Mouse (Mus musculus): Measurements from ENCODE around the gene Megf9.

Megf9 gene

DNA sequence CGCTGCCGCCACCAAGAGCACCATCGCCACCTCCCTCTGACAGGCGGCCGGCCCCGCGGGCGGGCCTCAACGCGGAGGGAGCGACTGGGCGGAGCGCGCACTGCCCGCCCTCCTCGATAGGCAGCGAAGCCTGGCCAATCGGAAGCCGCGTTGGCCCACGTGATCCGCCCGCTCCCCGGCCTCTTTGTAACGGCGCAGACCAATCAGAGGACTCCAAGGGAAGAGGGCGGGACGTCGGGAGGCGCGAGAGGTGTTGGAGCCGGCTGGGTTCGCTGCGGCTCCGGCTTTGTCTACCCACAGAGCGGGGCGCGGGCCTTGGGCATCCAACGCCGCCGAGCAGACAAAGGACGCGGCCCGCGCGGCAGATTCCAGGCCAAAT is at the start of gene Megf9:
Gene Megf9, minus strand, starts transcription at position 105 of the 379 bp plus-strand sequence.
- peak; percentile 99 for DNase-seq

GRCm38 (mm10) chr4:70579654-70580053 is 44.9 kb upstream of the Megf9 start:
- DNase-seq = peak; percentile 39

- DNase-seq = no peak
These were observed 43.5 kb upstream of the Megf9 start for GRCm38 (mm10) chr4:70578301-70578700.

DNA sequence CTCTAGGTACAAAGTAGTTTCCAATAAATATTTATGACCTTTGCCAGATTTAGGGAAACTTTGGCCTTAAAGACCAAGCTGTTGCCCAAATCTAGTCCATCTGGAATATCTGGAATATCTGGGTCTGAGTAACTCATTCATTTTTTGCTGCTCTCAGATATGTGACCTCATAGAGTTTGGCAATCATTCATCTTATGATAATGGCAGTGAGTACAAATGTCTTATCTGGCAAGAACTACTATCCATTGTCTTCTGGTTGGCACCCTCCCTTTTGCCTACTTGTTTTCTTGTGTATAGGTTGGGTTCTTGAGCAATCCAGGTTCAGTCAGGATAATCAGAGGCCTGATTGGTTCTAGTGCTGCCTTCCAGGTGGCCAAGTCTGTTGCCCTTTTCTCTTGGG is 41.3 kb upstream of the Megf9 start:
- DNase-seq = no peak

DNA sequence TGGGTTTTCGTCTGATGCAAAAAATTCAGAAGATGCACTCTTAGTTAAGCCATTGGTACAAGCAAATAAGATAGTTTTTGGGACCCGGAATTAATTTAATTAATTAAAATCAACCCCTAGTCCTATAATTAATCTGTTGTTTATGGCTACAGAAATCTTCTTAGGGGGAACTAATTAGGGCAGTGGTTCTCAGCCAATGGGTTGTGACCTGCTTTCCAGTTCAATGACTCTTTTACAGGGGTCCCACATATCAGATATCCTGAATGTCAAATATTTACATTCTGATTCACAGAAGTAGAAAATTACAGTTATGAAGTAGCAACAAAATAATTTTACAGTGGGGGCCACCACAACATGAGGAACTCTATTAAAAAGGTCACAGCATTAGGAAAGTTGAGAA is 39.1 kb upstream of the Megf9 start:
- no peak for DNase-seq

DNA sequence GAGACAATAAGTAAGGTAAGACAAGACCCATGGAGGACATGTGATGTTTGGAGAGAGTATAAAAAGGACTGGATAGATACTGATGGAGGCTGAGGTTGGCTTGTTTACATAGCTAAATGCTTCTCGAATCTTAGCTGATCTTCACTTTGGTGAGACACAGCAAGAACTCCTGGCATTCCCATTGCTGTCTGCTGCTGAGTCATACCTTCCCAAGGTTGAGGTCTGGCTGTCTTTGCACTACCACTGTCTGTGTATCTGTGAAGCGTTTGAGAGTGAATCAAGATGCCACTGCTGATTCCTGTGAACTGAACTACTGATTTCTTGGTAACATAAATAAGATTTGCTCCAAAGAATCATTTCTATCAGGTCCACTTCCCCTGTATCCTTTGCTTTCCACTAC is 19.1 kb upstream of the Megf9 start:
- DNase-seq = no peak

GRCm38 (mm10) chr4:70553230-70553797 is 18.5 kb upstream of the Megf9 start:
- DNase-seq = no peak

GRCm38 (mm10) chr4:70552120-70552519 is 17.3 kb upstream of the Megf9 start:
- DNase-seq = no peak

DNA sequence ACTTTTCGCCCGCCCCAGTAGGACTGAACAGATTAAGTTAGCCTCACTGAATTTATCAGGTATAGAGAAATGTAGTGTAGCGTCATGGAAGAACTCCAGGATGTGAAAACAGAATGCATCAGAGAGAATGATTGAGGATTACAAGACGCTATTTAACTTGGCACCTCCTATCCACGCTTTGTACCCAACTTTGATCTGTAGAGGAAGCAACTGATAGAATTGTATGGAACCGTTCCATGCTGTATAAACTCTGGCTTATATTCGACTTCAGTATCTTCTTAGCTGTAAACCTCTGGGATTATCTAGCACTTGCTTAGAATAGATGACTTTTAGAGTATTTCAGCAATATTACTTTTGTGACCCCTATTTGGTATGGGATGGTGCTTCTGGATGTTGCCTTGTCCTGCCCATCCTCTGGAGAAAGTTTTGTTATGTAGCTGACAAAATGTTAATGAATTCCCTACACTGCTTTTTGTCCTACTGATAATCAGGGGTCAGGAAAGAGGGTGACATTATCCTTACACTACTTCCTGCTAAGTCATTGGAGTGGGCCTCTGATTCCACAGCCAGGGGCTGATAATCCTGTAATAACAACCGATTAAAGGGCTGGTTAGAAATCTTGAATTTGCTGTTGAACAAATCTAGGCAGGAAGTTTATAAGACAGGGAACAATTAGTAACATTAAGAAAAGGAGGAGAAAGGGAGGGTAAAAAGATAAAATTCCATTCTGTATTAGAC is 12.8 kb upstream of the Megf9 start:
- no peak for DNase-seq

- DNase-seq = no peak
These were observed 11.2 kb upstream of the Megf9 start for GRCm38 (mm10) chr4:70545869-70546542.

DNA sequence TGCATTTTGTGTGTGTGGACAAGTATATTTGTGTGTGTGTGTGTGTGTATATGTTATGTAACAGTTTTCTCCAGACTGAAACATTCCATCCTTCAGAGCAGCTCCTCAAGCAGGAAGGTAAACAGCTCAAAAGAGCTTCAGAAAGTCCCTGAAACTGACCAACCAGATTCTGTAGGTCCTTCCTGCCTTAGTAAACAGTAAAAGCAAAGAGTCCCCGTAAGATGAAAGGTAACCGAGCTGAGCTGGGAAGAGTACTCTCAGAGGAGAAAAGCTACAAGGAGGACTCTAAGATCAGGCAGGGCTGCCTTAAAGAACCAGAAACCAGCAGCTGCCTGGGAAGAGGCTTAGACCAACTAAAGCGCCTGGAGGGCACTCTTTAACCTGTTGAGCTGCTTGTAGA is 9.6 kb upstream of the Megf9 start:
- no peak for DNase-seq

DNA sequence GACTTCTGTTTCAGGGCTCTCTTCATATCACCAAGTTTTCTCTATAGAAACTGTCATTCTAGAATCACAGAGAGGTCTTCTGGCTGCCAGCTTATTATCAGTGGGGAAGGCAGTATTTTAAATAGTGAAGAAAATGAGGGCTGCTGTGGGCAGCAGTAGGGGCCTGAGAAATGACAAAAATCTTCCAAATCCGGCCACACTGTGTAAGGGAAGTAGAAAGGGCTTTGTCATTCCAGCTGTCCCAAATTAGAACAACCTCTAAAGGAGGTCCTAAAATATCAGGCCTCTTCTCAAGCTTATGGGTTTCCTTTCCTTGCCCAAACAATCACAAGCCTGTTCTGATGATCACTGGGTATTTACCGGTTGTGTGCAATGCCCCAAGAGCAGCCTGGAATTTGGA is 7.6 kb upstream of the Megf9 start:
- no peak for DNase-seq

- DNase-seq = no peak
These were observed 5.9 kb upstream of the Megf9 start for GRCm38 (mm10) chr4:70540743-70541142.

GRCm38 (mm10) chr4:70536661-70537580 is 2.1 kb upstream of the Megf9 start:
- DNase-seq = no peak

GRCm38 (mm10) chr4:70535711-70536311 is 1.0 kb upstream of the Megf9 start:
- peak; percentile 49 for DNase-seq

GRCm38 (mm10) chr4:70535289-70535688 is 494 bp upstream of the Megf9 start:
- DNase-seq = no peak

- DNase-seq = peak; percentile 37
These were observed 511 bp downstream of the Megf9 start for GRCm38 (mm10) chr4:70534078-70534890.

DNA sequence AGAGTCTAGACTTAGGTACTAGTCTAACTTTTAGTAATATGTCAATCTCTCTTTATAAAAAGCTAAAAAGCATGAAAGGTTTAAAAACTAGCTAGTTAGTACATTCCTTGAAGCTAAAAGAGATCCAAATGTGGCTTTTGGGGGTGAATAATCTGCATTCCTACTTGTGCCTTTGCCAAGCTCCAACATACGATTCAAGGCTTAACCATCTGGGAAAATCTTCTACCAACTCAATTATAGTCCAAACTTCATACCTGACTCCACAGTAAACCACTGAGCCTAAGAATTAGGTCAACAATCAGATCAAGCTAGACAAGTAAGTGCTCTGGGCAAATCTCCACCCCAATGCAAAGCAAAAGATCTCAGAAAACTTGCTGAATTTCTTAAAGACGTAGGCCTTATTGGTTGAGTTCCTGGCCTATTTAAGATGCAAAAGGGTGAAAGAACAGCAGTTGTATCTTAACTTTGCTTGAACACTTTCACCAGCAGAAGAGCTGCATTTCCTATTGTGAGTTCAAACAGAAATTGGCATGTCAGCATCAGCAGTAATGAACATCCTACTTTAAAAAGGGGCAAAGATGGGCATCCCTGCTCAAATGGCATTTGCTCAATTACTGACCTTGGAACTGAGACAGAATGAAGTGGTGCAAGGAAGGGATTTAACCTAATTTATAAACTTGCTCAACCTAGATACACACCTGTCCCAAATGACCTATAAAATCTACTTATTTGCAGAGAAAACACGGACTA is 1.6 kb downstream of the Megf9 start:
- no peak for DNase-seq

DNA sequence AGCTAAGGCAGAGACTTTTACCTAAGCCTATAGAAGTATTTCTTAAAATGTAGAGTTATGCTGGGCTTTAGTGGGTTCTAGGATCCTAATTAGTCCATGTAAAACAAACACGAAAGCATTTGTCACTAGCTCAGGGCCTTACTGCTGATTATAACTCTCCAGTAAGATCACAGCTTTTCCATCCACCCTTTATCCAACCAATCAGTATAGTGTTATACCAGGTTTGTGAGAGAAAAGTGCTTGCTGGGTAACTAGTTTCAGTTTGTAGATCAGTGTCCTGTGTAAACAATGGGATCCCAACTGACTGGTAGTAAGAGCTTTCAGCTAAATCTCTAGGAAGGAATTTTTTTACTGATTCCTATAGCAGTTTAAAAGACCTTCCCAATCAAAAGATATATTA is 3.8 kb downstream of the Megf9 start:
- DNase-seq = no peak

DNA sequence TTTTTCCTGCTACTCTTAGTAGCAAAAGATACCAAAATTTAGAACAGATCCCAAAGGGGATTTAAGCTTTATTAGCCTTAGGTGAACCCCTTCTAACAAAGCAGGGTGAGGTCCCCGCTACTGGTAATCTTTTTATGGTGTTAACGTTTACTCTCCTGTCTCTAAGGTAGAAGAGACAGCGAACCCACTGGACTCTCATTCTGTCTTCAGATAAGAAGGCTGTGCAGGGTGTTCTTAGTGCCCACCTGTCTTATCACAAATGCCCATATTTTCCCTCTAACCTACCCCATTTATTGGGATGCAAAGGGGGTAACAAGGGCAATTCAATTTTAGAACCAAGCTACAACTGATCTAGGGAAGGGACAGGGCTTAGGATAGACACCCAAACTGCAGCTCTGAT is 6.2 kb downstream of the Megf9 start:
- DNase-seq = no peak

GRCm38 (mm10) chr4:70523346-70523745 is 11.4 kb downstream of the Megf9 start:
- no peak for DNase-seq
